Mouse (Mus musculus) hindbrain, postnatal 0 days (tissue): ENCODE data around the gene Abcb8. TPM values are rescaled to one million over a fixed set of nuclear protein-coding genes. Genes with fewer than 3 reads are reported as not detected.

Experiments
- ATAC-seq: fragments of 200-750 bp; cut with Nextera tagmentation; 2 replicates; pipeline ENCODE4 v1.8.0; 2017; ENCODE audit warnings: mild to moderate bottlenecking, moderate TSS enrichment, moderate library complexity
- DNase-seq: peaks from one replicate; pipeline ENCODE4 v3.0.0-alpha.2; 2015; ENCODE audit warnings: low spot score
- H3K27ac ChIP-seq: fragments of 300-500 bp; sonication (generic); 2 replicates; pipeline ENCODE4 v1.5.1; 2014; ENCODE audit warnings: mild to moderate bottlenecking
- H3K27me3 ChIP-seq: fragments of 300-500 bp; sonication (generic); 2 replicates; pipeline ENCODE4 v1.6.1; 2014; ENCODE audit warnings: low read length, mixed read lengths; ENCODE audit not compliant: insufficient read depth
- H3K36me3 ChIP-seq: fragments of 300-500 bp; sonication (generic); 2 replicates; pipeline ENCODE4 v1.6.1; 2014; ENCODE audit warnings: low read length, mixed read lengths; ENCODE audit not compliant: insufficient read depth
- H3K4me1 ChIP-seq: fragments of 300-500 bp; sonication (generic); 2 replicates; pipeline ENCODE4 v1.6.1; 2014; ENCODE audit warnings: antibody characterized with exemption, low read length, mixed read lengths; ENCODE audit not compliant: insufficient read depth
- H3K4me2 ChIP-seq: fragments of 300-500 bp; sonication (generic); 2 replicates; pipeline ENCODE4 v1.6.1; 2014; ENCODE audit warnings: low read depth, mild to moderate bottlenecking, low read length, moderate library complexity, mixed read lengths
- H3K4me3 ChIP-seq: fragments of 300-500 bp; sonication (generic); 2 replicates; pipeline ENCODE4 v1.5.1; 2014; ENCODE audit warnings: low read length
- H3K9ac ChIP-seq: fragments of 300-500 bp; sonication (generic); replicated peaks from 2 replicates; pipeline ENCODE4 v1.6.1; 2014; ENCODE audit warnings: mild to moderate bottlenecking, low read length, moderate library complexity, mixed read lengths
- H3K9me3 ChIP-seq: fragments of 300-500 bp; sonication (generic); 2 replicates; pipeline ENCODE4 v1.6.1; 2016; ENCODE audit warnings: low read length, mixed read lengths
- CTCF ChIP-seq: IDR thresholded peaks from 2 replicates; pipeline ENCODE4 v1.5.1; 2016; ENCODE audit warnings: antibody characterized with exemption, control low read depth, low read depth
- WGBS: fragments of 180-500 bp; shearing (Covaris S2); extraction: QIAGEN DNeasy Blood & Tissue Kit; methylation state at CpG from one replicate; pipeline ENCODE4 v1.1.7; 2014; 5-methylcytosine and 5-hydroxymethylcytosine counted together
- polyA plus RNA-seq: library from polyadenylated mRNA; unstranded; fragments of >200 nt; fragmentation: Nextera tagmentation; extraction: Ambion mirVana; gene quantifications from 2 replicates; pipeline ENCODE4 v1.2.1, GENCODE M21; 2015
- total RNA-seq: library from RNA; depleted of rRNA; stranded (reverse); fragments of >200 nt; gene quantifications from 2 replicates; pipeline ENCODE4 v1.2.3, GENCODE M21; 2014

Gene Abcb8
- total and polyA plus RNA-seq, 2 experiments from 2014 or later, result 43.5 to 90.6 TPM

DNA sequence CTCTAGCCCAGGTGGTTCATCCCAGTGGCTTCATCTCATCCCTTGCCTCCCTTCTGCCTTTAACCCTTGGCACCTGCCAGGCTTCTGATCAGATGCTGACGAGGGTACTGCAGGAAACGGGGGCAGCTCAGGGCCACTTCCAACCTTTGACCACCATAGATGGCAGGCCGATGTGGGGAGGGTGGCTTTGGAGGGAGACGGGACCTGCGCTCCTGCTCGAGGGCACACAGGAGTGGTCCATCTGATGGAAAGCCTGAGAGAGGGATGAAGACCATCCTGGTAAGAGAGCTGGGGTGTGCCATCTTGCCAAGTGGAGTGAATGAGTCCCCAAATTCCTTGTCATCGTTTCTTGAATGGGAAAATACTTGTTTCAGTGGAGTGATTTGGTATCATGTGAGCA lies 49.7 kb downstream of the Abcb8 start:
- no peak overlapping the region for H3K4me2 ChIP-seq
- H3K27ac ChIP-seq, result no peak overlapping the region
- DNase-seq (no peak), ATAC-seq (no peak)
- no peaks in the 10 kb centered on the region for H3K27me3 ChIP-seq
- no peak overlapping the region for H3K9ac ChIP-seq
- peaks cover 10% of the 10 kb centered on the region for H3K4me1 ChIP-seq
- H3K9me3 ChIP-seq, result no peaks in the 10 kb centered on the region
- no peak for TF ChIP-seq CTCF
- no peak overlapping the region for H3K4me3 ChIP-seq
- peaks cover 32% of the 10 kb centered on the region for H3K36me3 ChIP-seq
- 91% methylated on average over 7 of the region's 7 CpGs for WGBS

DNA sequence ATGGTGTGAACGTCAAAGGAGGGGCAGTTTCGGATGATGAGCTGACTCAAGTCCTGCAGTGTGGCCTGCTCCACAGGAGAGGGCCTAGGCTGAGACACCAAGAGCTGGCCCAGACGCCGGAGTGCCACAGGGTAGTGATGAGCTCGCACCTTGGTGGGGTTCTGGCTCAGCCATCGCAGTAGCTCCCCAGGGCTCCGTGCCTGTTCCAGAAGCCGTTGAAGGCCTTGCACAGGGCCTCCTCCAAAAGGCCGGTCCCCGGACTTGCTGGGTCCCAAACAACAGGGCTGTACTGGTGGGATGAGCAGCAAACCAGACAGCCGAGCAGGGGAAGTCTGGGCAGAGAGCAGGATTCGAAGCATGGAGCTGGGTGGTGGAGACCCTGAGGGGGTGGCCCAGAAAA lies 50.5 kb downstream of the Abcb8 start:
- peaks cover 10% of the 10 kb centered on the region for H3K4me1 ChIP-seq
- H3K9ac ChIP-seq, result peak overlapping the region; percentile 95; the same call in 1 of the 2 replicates
- peaks cover 29% of the 10 kb centered on the region for H3K36me3 ChIP-seq
- ATAC-seq (no peak), DNase-seq (no peak)
- H3K27me3 ChIP-seq, result no peaks in the 10 kb centered on the region
- H3K4me2 ChIP-seq, result peak overlapping the region; percentile 95
- no peak overlapping the region for H3K27ac ChIP-seq
- no peak for TF ChIP-seq CTCF
- 77% methylated on average over 12 of the region's 12 CpGs for WGBS
- peak overlapping the region; percentile 71 for H3K4me3 ChIP-seq
- no peaks in the 10 kb centered on the region for H3K9me3 ChIP-seq

DNA sequence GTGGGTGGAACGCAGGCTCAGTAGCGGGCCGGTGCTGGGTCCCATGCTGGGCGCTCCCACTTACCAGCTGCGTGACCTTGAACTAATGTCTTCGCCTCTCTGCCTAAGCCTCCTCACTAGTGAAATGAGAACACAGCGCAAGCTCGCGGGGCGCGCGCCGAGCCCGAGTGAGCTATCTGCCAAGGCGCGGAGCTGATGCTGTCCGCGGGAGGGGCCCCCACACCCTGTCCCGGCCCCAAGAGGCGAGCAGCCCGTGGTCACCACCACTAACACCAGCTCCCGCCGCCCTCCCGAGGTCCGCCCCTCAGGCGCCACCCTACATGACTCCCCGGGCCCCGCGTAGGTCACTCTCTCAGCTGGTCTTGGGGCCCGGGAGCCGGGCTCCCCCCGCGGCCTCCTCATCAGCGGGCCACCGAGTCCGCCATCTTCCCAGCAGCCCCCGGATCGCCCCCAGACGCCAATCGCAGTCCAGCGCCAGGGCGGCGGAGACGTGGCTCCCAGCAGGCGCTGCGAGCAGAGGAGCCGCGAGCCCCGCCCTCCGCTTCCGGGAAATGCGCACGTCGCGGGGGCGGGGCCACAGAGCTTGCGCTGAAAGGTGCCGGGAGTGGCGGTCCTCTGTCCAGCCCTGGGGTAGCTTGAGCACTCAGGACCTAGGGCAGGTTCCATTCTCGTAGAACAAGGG lies 51.4 kb downstream of the Abcb8 start, which contains the start of gene Fastk:
TSS of gene Fastk (minus strand) at position 542 of the 682 bp plus-strand sequence.
- peak within 1 kb of the TSS; percentile 71 for H3K4me3 ChIP-seq
- H3K27ac ChIP-seq, result peak within 1 kb of the TSS; percentile 99
- H3K9ac ChIP-seq, result peak within 1 kb of the TSS; percentile 95
- under 1% methylated on average over 60 of the region's 60 CpGs for WGBS
- H3K36me3 ChIP-seq, result peaks cover 19% of the 10 kb centered on the region
- H3K4me1 ChIP-seq, result peaks cover 10% of the 10 kb centered on the region
- H3K4me2 ChIP-seq, result peak within 1 kb of the TSS; percentile 95
- H3K27me3 ChIP-seq, result no peaks in the 10 kb centered on the region
- TF ChIP-seq CTCF, result no peak
- H3K9me3 ChIP-seq, result no peaks in the 10 kb centered on the region
- peak; percentile 86 for ATAC-seq
- DNase-seq, result peak; percentile 97

DNA sequence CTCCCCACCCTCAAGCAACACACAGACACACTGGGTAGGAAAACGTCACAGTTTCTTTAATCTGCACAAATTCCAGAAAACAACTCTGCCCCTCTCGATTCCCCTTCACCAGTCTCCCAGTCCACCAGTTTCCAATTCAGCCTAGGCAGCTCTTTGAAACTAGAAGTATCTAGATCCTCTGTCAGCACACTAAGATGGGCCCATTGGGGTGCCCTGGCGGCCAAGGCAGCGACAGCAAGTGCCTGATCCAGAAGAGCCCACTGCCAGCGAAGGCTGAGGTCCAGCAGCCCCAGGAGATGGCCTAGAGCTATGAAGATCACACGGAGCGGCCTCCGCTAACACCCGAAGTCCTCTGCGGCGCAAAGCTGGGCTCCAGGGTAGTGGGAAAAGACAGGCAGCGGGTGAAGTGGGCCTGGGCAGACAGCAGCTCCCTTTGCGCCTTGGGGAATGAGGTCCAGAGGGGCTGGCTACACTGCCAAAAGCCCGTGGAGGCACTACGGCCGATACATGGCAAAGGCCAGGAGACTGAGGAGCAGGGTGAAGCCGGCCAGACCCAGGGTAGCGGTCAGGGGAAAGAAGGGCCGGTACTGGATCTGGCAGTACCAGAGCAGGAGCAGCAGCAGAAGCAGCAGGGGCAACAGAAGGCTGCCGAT lies 52.1 kb downstream of the Abcb8 start:
- Histone ChIP-seq H3K27me3 (no peaks in the 10 kb centered on the region), H3K4me2 (peak overlapping the region; percentile 95), H3K9me3 (no peaks in the 10 kb centered on the region), H3K4me1 (peaks cover 10% of the 10 kb centered on the region), H3K9ac (peak overlapping the region; percentile 95; the same call in 1 of the 2 replicates), H3K27ac (peak overlapping the region; percentile 99), H3K36me3 (peaks cover 13% of the 10 kb centered on the region), H3K4me3 (peak overlapping the region; percentile 71)
- ATAC-seq (peak; percentile 2; the same call in 1 of the 2 replicates), DNase-seq (peak; percentile 31)
- TF ChIP-seq CTCF, result peak; percentile 48
- 55% methylated on average over 20 of the region's 20 CpGs for WGBS

DNA sequence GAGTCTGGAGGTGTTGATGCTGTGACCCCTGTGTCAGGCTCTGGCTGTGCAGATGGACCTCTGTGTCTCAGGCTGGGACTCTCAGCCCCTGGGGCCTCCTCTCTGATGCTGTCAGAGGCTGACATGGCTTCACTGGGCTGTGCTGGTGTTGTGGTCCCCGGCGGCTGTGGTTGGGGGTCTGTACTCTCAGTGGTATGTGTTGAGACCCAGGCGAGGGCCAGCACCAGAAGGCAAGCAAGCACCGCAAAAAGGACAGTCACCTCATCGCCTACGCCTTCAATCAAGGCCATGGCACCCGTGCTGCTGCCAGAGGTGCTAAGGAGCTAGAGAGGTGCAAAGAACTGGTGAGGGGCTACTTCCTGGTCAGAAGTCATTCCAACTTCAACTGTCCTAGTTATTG lies 53.2 kb downstream of the Abcb8 start:
- Histone ChIP-seq H3K27me3 (no peaks in the 10 kb centered on the region), H3K36me3 (peaks cover 7% of the 10 kb centered on the region; the same call in 1 of the 2 replicates), H3K9me3 (no peaks in the 10 kb centered on the region), H3K4me2 (peak overlapping the region; percentile 80; the same call in 1 of the 2 replicates), H3K4me1 (peaks cover 13% of the 10 kb centered on the region), H3K27ac (no peak overlapping the region), H3K4me3 (no peak overlapping the region), H3K9ac (no peak overlapping the region)
- no peak for ATAC-seq
- TF ChIP-seq CTCF, result no peak
- DNase-seq, result no peak
- 92% methylated on average over 7 of the region's 7 CpGs for WGBS

DNA sequence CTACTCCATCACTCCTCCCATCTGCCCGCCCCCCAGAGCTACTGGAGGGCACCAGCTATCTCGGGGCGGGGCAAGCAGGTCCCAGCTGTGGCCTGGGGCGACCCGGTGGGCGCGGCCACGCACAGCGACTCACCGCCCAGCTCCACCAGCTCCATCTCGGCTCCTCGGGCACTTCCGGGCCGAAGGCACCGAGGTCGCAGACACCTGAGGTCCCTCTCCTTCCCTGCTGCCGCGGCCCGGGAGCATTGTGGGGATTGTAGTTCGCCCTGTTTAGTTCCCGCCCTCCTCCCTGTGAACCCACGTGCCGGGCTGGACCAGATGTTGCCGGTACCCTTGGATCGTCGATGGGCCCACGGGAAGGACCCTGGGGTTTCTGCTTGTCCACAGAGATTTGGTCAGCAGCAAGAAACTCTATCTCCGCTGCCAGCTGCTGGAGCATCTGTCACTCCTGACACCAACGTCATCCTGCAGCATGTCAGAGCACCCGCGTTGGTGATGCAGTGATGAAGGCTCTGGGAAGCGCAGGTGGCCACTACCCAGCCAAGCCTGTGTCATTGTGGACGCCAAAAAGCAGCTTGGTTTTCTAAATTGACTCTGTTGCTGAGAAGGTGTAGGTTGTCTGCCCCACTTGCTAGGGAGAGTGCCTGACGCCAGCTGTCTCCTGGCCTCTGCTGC lies 54.3 kb downstream of the Abcb8 start, which contains the start of gene Tmub1:
TSS of gene Tmub1 (minus strand) at position 231 of the 675 bp plus-strand sequence.
- Histone ChIP-seq H3K9me3 (no peaks in the 10 kb centered on the region), H3K9ac (peak within 1 kb of the TSS; percentile 59), H3K36me3 (peaks cover under 1% of the 10 kb centered on the region; the same call in 1 of the 2 replicates), H3K27ac (peak within 1 kb of the TSS; percentile 71; the same call in 1 of the 2 replicates), H3K27me3 (no peaks in the 10 kb centered on the region), H3K4me2 (peak within 1 kb of the TSS; percentile 80), H3K4me3 (peak within 1 kb of the TSS; percentile 65), H3K4me1 (peaks cover 13% of the 10 kb centered on the region)
- peak; percentile 85 for DNase-seq
- 2% methylated on average over 34 of the region's 34 CpGs for WGBS
- peak; percentile 67 for ATAC-seq
- no peak for TF ChIP-seq CTCF
